Mouse (Mus musculus) forebrain, embryonic 16.5 days (tissue): Measurements from ENCODE around the gene Olfr65. TPM values are rescaled to one million over a fixed set of nuclear protein-coding genes. Genes with fewer than 3 reads are reported as not detected.

ENCODE experiments used
- ATAC-seq: fragments of 200-750 bp; cut with Nextera tagmentation; 2 replicates; pipeline ENCODE4 v1.8.0; 2017; ENCODE audit warnings: mild to moderate bottlenecking, moderate library complexity
- H3K27ac ChIP-seq: fragments of 300-500 bp; sonication (generic); 2 replicates; pipeline ENCODE4 v1.5.1; 2014; ENCODE audit warnings: low read length, control low read depth
- H3K27me3 ChIP-seq: fragments of 300-500 bp; sonication (generic); replicated peaks from 2 replicates; pipeline ENCODE4 v1.6.1; 2014; ENCODE audit warnings: low read length; ENCODE audit not compliant: control insufficient read depth, insufficient read depth
- H3K36me3 ChIP-seq: fragments of 300-500 bp; sonication (generic); 2 replicates; pipeline ENCODE4 v1.6.1; 2014; ENCODE audit not compliant: control insufficient read depth, insufficient read depth
- H3K4me1 ChIP-seq: fragments of 300-500 bp; sonication (generic); replicated peaks from 2 replicates; pipeline ENCODE4 v1.6.1; 2014; ENCODE audit warnings: low read length; ENCODE audit not compliant: control insufficient read depth, insufficient read depth
- H3K4me2 ChIP-seq: fragments of 300-500 bp; sonication (generic); 2 replicates; pipeline ENCODE4 v1.6.1; 2014; ENCODE audit warnings: mild to moderate bottlenecking, low read length, control low read depth
- H3K4me3 ChIP-seq: fragments of 300-500 bp; sonication (generic); replicated peaks from 2 replicates; pipeline ENCODE4 v1.5.1; 2014; ENCODE audit warnings: mild to moderate bottlenecking, low read length, control low read depth
- H3K9ac ChIP-seq: fragments of 300-500 bp; sonication (generic); replicated peaks from 2 replicates; pipeline ENCODE4 v1.6.1; 2014; ENCODE audit warnings: low read depth, low read length, control low read depth
- H3K9me3 ChIP-seq: fragments of 300-500 bp; sonication (generic); 2 replicates; pipeline ENCODE4 v1.6.1; 2016; ENCODE audit warnings: low read length; ENCODE audit not compliant: control insufficient read depth
- WGBS: fragments of 180-500 bp; shearing (Covaris S2); extraction: QIAGEN DNeasy Blood & Tissue Kit; methylation state at CpG from one replicate; pipeline ENCODE4 v1.1.7; 2014; 5-methylcytosine and 5-hydroxymethylcytosine counted together
- polyA plus RNA-seq: library from polyadenylated mRNA; unstranded; fragments of >200 nt; fragmentation: Nextera tagmentation; extraction: Ambion mirVana; gene quantifications from 2 replicates; pipeline ENCODE4 v1.2.1, GENCODE M21; 2015

The Olfr65 gene
- not detected in 2 replicates for polyA plus RNA-seq

GRCm38 (mm10) chr7:103903187-103903586 lies at the start of gene Olfr65:
TSS of gene Olfr65 (plus strand) at chr7:103903487.
- no peak within 1 kb of the TSS for H3K27ac ChIP-seq
- H3K4me2 ChIP-seq = no peak within 1 kb of the TSS
- WGBS = 92% methylated on average over 2 of the region's 2 CpGs
- ATAC-seq = no peak
- no peak within 1 kb of the TSS for H3K9ac ChIP-seq
- H3K4me3 ChIP-seq = no peak within 1 kb of the TSS
- H3K27me3 ChIP-seq = no peaks in the 10 kb centered on the region
- H3K9me3 ChIP-seq = no peaks in the 10 kb centered on the region
- H3K36me3 ChIP-seq = no peaks in the 10 kb centered on the region
- H3K4me1 ChIP-seq = no peaks in the 10 kb centered on the region

- Histone ChIP-seq H3K4me1 (no peaks in the 10 kb centered on the region), H3K27me3 (no peaks in the 10 kb centered on the region), H3K9me3 (no peaks in the 10 kb centered on the region), H3K4me3 (no peak overlapping the region), H3K27ac (no peak overlapping the region), H3K36me3 (no peaks in the 10 kb centered on the region), H3K9ac (no peak overlapping the region), H3K4me2 (no peak overlapping the region)
- no peak for ATAC-seq
- WGBS = 72% methylated on average over 1 of the region's 1 CpGs
Measured at GRCm38 (mm10) chr7:103854669-103855068, 48.6 kb upstream of the Olfr65 start.

GRCm38 (mm10) chr7:103859076-103859475 lies 44.2 kb upstream of the Olfr65 start:
- no peaks in the 10 kb centered on the region for H3K27me3 ChIP-seq
- no peaks in the 10 kb centered on the region for H3K9me3 ChIP-seq
- H3K4me3 ChIP-seq = no peak overlapping the region
- H3K4me1 ChIP-seq = no peaks in the 10 kb centered on the region
- no peak overlapping the region for H3K4me2 ChIP-seq
- no peaks in the 10 kb centered on the region for H3K36me3 ChIP-seq
- WGBS = 79% methylated on average over 2 of the region's 2 CpGs
- H3K27ac ChIP-seq = no peak overlapping the region
- ATAC-seq = no peak
- no peak overlapping the region for H3K9ac ChIP-seq

- Histone ChIP-seq H3K4me2 (no peak overlapping the region), H3K27ac (no peak overlapping the region), H3K27me3 (no peaks in the 10 kb centered on the region), H3K4me3 (no peak overlapping the region), H3K9ac (no peak overlapping the region), H3K9me3 (no peaks in the 10 kb centered on the region), H3K36me3 (no peaks in the 10 kb centered on the region), H3K4me1 (no peaks in the 10 kb centered on the region)
- WGBS = 64% methylated on average over 1 of the region's 1 CpGs
- ATAC-seq = no peak
Measured at GRCm38 (mm10) chr7:103860855-103861254, 42.4 kb upstream of the Olfr65 start.

GRCm38 (mm10) chr7:103861531-103861930 lies 41.8 kb upstream of the Olfr65 start:
- H3K4me1 ChIP-seq = no peaks in the 10 kb centered on the region
- no peak overlapping the region for H3K4me2 ChIP-seq
- H3K36me3 ChIP-seq = no peaks in the 10 kb centered on the region
- no peak overlapping the region for H3K9ac ChIP-seq
- WGBS = 78% methylated on average over 3 of the region's 3 CpGs
- no peak overlapping the region for H3K27ac ChIP-seq
- H3K4me3 ChIP-seq = no peak overlapping the region
- no peaks in the 10 kb centered on the region for H3K27me3 ChIP-seq
- no peak for ATAC-seq
- H3K9me3 ChIP-seq = no peaks in the 10 kb centered on the region

- no peak overlapping the region for H3K9ac ChIP-seq
- H3K4me2 ChIP-seq = no peak overlapping the region
- no peaks in the 10 kb centered on the region for H3K36me3 ChIP-seq
- no peaks in the 10 kb centered on the region for H3K27me3 ChIP-seq
- H3K27ac ChIP-seq = no peak overlapping the region
- H3K4me3 ChIP-seq = no peak overlapping the region
- no peaks in the 10 kb centered on the region for H3K4me1 ChIP-seq
- ATAC-seq = no peak
- no peaks in the 10 kb centered on the region for H3K9me3 ChIP-seq
Measured at GRCm38 (mm10) chr7:103865716-103866115, 37.6 kb upstream of the Olfr65 start.

- Histone ChIP-seq H3K27ac (no peak overlapping the region), H3K9ac (no peak overlapping the region), H3K4me2 (no peak overlapping the region), H3K9me3 (no peaks in the 10 kb centered on the region), H3K36me3 (no peaks in the 10 kb centered on the region), H3K4me3 (no peak overlapping the region), H3K27me3 (no peaks in the 10 kb centered on the region), H3K4me1 (no peaks in the 10 kb centered on the region)
- no peak for ATAC-seq
Measured at GRCm38 (mm10) chr7:103870667-103871066, 32.6 kb upstream of the Olfr65 start.

GRCm38 (mm10) chr7:103873064-103873463 lies 30.2 kb upstream of the Olfr65 start:
- H3K4me1 ChIP-seq = no peaks in the 10 kb centered on the region
- H3K4me2 ChIP-seq = no peak overlapping the region
- no peak for ATAC-seq
- H3K9me3 ChIP-seq = no peaks in the 10 kb centered on the region
- H3K9ac ChIP-seq = no peak overlapping the region
- 19% methylated on average over 1 of the region's 1 CpGs for WGBS
- no peaks in the 10 kb centered on the region for H3K36me3 ChIP-seq
- H3K4me3 ChIP-seq = no peak overlapping the region
- H3K27me3 ChIP-seq = no peaks in the 10 kb centered on the region
- H3K27ac ChIP-seq = no peak overlapping the region

GRCm38 (mm10) chr7:103874451-103874850 lies 28.8 kb upstream of the Olfr65 start:
- H3K9me3 ChIP-seq = no peaks in the 10 kb centered on the region
- no peak for ATAC-seq
- no peaks in the 10 kb centered on the region for H3K27me3 ChIP-seq
- no peaks in the 10 kb centered on the region for H3K4me1 ChIP-seq
- H3K4me3 ChIP-seq = no peak overlapping the region
- H3K27ac ChIP-seq = no peak overlapping the region
- WGBS = 51% methylated on average over 5 of the region's 5 CpGs
- H3K4me2 ChIP-seq = no peak overlapping the region
- no peak overlapping the region for H3K9ac ChIP-seq
- no peaks in the 10 kb centered on the region for H3K36me3 ChIP-seq

GRCm38 (mm10) chr7:103877093-103877492 lies 26.2 kb upstream of the Olfr65 start:
- no peaks in the 10 kb centered on the region for H3K27me3 ChIP-seq
- no peaks in the 10 kb centered on the region for H3K4me1 ChIP-seq
- no peak overlapping the region for H3K9ac ChIP-seq
- H3K4me2 ChIP-seq = no peak overlapping the region
- no peak overlapping the region for H3K27ac ChIP-seq
- H3K9me3 ChIP-seq = no peaks in the 10 kb centered on the region
- 92% methylated on average over 2 of the region's 2 CpGs for WGBS
- no peak overlapping the region for H3K4me3 ChIP-seq
- no peak for ATAC-seq
- H3K36me3 ChIP-seq = no peaks in the 10 kb centered on the region
